ENCODE assay signal across 9 mouse cellular contexts in the genomic region with DNA sequence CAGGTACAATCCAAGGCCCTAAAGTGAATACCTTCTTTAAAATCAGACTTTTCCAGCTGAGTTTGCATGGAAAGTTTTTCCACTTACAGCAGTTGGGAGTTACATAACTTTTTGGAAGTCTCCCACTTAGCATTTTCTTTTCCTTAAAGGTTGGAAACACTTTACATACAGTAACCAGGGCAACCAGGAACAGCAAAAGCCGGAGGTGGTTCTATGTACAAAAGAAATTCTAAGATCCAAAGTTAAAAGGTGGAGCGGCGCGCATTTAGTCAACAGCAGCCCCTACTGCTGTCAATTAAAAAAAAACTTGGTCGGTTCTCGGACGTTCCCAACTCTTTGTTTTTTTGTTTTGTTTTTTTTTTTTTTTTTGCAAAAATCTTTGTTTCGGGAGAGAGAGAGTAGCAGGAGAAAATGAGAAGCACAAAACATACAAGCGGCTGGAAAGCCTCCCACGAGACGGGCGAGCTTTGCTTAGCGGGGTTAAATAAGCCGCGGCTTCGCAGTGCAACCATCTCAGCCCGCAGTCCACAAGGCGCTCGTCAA. TPM values are rescaled to one million over a fixed set of nuclear protein-coding genes. Genes with fewer than 3 reads are reported as not detected.
DNase-seq lines count a peak whose midpoint lies in the region; ATAC-seq lines count a peak whose summit lies in the region.
"Had no signal": no experiment of that assay in that cellular context is flagged by ENCODE, and none has a peak within 500 bp of the region (broad histone marks: within the 10 kb centered on the region; RNA-seq: fewer than 3 reads in every experiment).

No protein-coding gene starts in this region.

- peak overlapping the region; percentile 74 for H3K4me3 ChIP-seq in lung, embryonic 15.5 days
- H3K4me3 ChIP-seq in hindbrain, embryonic 10.5 days: peak overlapping the region; percentile 80
- peak overlapping the region; percentile 79 for H3K4me3 ChIP-seq in limb, embryonic 15.5 days
- peak overlapping the region; percentile 76 for H3K4me3 ChIP-seq in stomach, embryonic 15.5 days (replicated peaks)

- no peaks in the 10 kb centered on the region for H3K9me3 ChIP-seq in lung, embryonic 15.5 days
- no peaks in the 10 kb centered on the region for H3K9me3 ChIP-seq in hindbrain, embryonic 10.5 days
- no peaks in the 10 kb centered on the region for H3K9me3 ChIP-seq in limb, embryonic 15.5 days
- no peaks in the 10 kb centered on the region for H3K9me3 ChIP-seq in stomach, embryonic 15.5 days

- WGBS in lung, embryonic 15.5 days: under 1% methylated on average over 19 of the region's 19 CpGs
- under 1% methylated on average over 19 of the region's 19 CpGs for WGBS in hindbrain, embryonic 10.5 days
- under 1% methylated on average over 19 of the region's 19 CpGs for WGBS in limb, embryonic 15.5 days
- WGBS in stomach, embryonic 15.5 days: under 1% methylated on average over 19 of the region's 19 CpGs

- no peak for DNase-seq in lung, postnatal 14 days
- DNase-seq in c-Kit-positive CD71-positive TER-119-negative erythroid progenitor cells, embryonic 14.5 days (ENCODE audit: low read depth): peak; percentile 16
- DNase-seq in hindbrain, embryonic 10.5 days (ENCODE audit: low spot score): no peak
- DNase-seq in urinary bladder, adult 18-20 months (ENCODE audit: low spot score in 2 of 2): no peak
- no peak for DNase-seq in frontal cortex, postnatal 10 days (ENCODE audit: low spot score in 2 of 2)

- peak overlapping the region; percentile 89 for H3K9ac ChIP-seq in lung, embryonic 15.5 days
- peak overlapping the region; percentile 87 for H3K9ac ChIP-seq in limb, embryonic 15.5 days
- peak overlapping the region; percentile 87 for H3K9ac ChIP-seq in stomach, embryonic 15.5 days

- H3K4me2 ChIP-seq in lung, embryonic 15.5 days: peak overlapping the region; percentile 59
- H3K4me2 ChIP-seq in limb, embryonic 15.5 days: peak overlapping the region; percentile 47
- H3K4me2 ChIP-seq in stomach, embryonic 15.5 days: peak overlapping the region; percentile 54

- peak overlapping the region; percentile 84 for H3K27ac ChIP-seq in lung, embryonic 15.5 days
- peak overlapping the region; percentile 95 for H3K27ac ChIP-seq in hindbrain, embryonic 10.5 days
- H3K27ac ChIP-seq in limb, embryonic 15.5 days: peak overlapping the region; percentile 93
- peak overlapping the region; percentile 85 for H3K27ac ChIP-seq in stomach, embryonic 15.5 days

- no peak for ATAC-seq in lung, embryonic 15.5 days (ENCODE audit: borderline replicate concordance, extremely low read depth, low FRiP score, low TSS enrichment)
- ATAC-seq in limb, embryonic 15.5 days (ENCODE audit: insufficient number of reproducible peaks, low FRiP score, low TSS enrichment, low read depth): no peak
- ATAC-seq in stomach, embryonic 15.5 days (ENCODE audit: insufficient read depth, low FRiP score, low read depth): no peak

- H3K27me3 ChIP-seq in lung, embryonic 15.5 days: no peaks in the 10 kb centered on the region
- H3K27me3 ChIP-seq in hindbrain, embryonic 10.5 days (ENCODE audit: insufficient read depth, poor library complexity, severe bottlenecking): no peaks in the 10 kb centered on the region
- no peaks in the 10 kb centered on the region for H3K27me3 ChIP-seq in limb, embryonic 15.5 days
- no peaks in the 10 kb centered on the region for H3K27me3 ChIP-seq in stomach, embryonic 15.5 days (replicated peaks)

- peaks cover 20% of the 10 kb centered on the region for H3K36me3 ChIP-seq in lung, embryonic 15.5 days
- H3K36me3 ChIP-seq in hindbrain, embryonic 10.5 days: peaks cover 25% of the 10 kb centered on the region
- peaks cover 19% of the 10 kb centered on the region for H3K36me3 ChIP-seq in limb, embryonic 15.5 days
- H3K36me3 ChIP-seq in stomach, embryonic 15.5 days: peaks cover 13% of the 10 kb centered on the region

- H3K4me1 ChIP-seq in lung, embryonic 15.5 days: peaks cover 12% of the 10 kb centered on the region
- peaks cover 14% of the 10 kb centered on the region for H3K4me1 ChIP-seq in hindbrain, embryonic 10.5 days (replicated peaks)
- peaks cover 11% of the 10 kb centered on the region for H3K4me1 ChIP-seq in limb, embryonic 15.5 days
- peaks cover 10% of the 10 kb centered on the region; the same call in 1 of the 2 replicates for H3K4me1 ChIP-seq in stomach, embryonic 15.5 days

RNA-seq across cellular contexts. Expression of a gene that starts 0.6 kb away (rescaled TPM):
- 116 and 118 TPM in 2 replicates for polyA plus RNA-seq in lung, embryonic 15.5 days (2015; fragmentation: Nextera tagmentation; extraction: Ambion mirVana)
- 127 and 154 TPM in 2 replicates for polyA plus RNA-seq in hindbrain, embryonic 10.5 days (2016; fragmentation: Nextera tagmentation; extraction: Ambion mirVana)
- 113 TPM in 2 replicates for polyA plus RNA-seq in limb, embryonic 15.5 days (2015; fragmentation: Nextera tagmentation; extraction: Ambion mirVana)
- 112 and 113 TPM in 2 replicates for polyA plus RNA-seq in stomach, embryonic 15.5 days (2015; fragmentation: Nextera tagmentation; extraction: Ambion mirVana)

RNA-seq across cellular contexts. Expression of a gene that starts 23.0 kb away (rescaled TPM):
- not detected in 2 replicates for polyA plus RNA-seq in lung, embryonic 15.5 days (2015; fragmentation: Nextera tagmentation; extraction: Ambion mirVana)
- polyA plus RNA-seq in hindbrain, embryonic 10.5 days (2016; fragmentation: Nextera tagmentation; extraction: Ambion mirVana): not detected in 2 replicates
- polyA plus RNA-seq in limb, embryonic 15.5 days (2015; fragmentation: Nextera tagmentation; extraction: Ambion mirVana): not detected in 2 replicates
- polyA plus RNA-seq in stomach, embryonic 15.5 days (2015; fragmentation: Nextera tagmentation; extraction: Ambion mirVana): not detected in 2 replicates
- polyA plus RNA-seq: gonadal fat pad, adult 2 months had no signal

RNA-seq across cellular contexts. Expression of a gene that starts 27.7 kb away (rescaled TPM):
- 47.5 and 48.0 TPM in 2 replicates for polyA plus RNA-seq in lung, embryonic 15.5 days (2015; fragmentation: Nextera tagmentation; extraction: Ambion mirVana)
- 47.6 and 61.6 TPM in 2 replicates for polyA plus RNA-seq in hindbrain, embryonic 10.5 days (2016; fragmentation: Nextera tagmentation; extraction: Ambion mirVana)
- polyA plus RNA-seq in limb, embryonic 15.5 days (2015; fragmentation: Nextera tagmentation; extraction: Ambion mirVana): 53.2 and 66.1 TPM in 2 replicates
- 57.8 and 58.2 TPM in 2 replicates for polyA plus RNA-seq in stomach, embryonic 15.5 days (2015; fragmentation: Nextera tagmentation; extraction: Ambion mirVana)

RNA-seq across cellular contexts. Expression of a gene that starts 27.8 kb away (rescaled TPM):
- polyA plus RNA-seq in lung, embryonic 15.5 days (2015; fragmentation: Nextera tagmentation; extraction: Ambion mirVana): 285 and 321 TPM in 2 replicates
- 295 and 311 TPM in 2 replicates for polyA plus RNA-seq in hindbrain, embryonic 10.5 days (2016; fragmentation: Nextera tagmentation; extraction: Ambion mirVana)
- polyA plus RNA-seq in limb, embryonic 15.5 days (2015; fragmentation: Nextera tagmentation; extraction: Ambion mirVana): 242 and 296 TPM in 2 replicates
- polyA plus RNA-seq in stomach, embryonic 15.5 days (2015; fragmentation: Nextera tagmentation; extraction: Ambion mirVana): 287 and 303 TPM in 2 replicates

RNA-seq across cellular contexts. Expression of a gene that starts 42.6 kb away (rescaled TPM):
- polyA plus RNA-seq in lung, embryonic 15.5 days (2015; fragmentation: Nextera tagmentation; extraction: Ambion mirVana): not detected in 2 replicates
- not detected in 2 replicates for polyA plus RNA-seq in hindbrain, embryonic 10.5 days (2016; fragmentation: Nextera tagmentation; extraction: Ambion mirVana)
- polyA plus RNA-seq in limb, embryonic 15.5 days (2015; fragmentation: Nextera tagmentation; extraction: Ambion mirVana): not detected in 2 replicates
- not detected in 2 replicates for polyA plus RNA-seq in stomach, embryonic 15.5 days (2015; fragmentation: Nextera tagmentation; extraction: Ambion mirVana)
